Mouse (Mus musculus): ENCODE results near the gene Mterf4. TPM values are rescaled to one million over a fixed set of nuclear protein-coding genes. Genes with fewer than 3 reads are reported as not detected.
"Not testable (repeated sequence)": the region's sequence is repeated elsewhere in the genome, so short reads cannot be mapped to it uniquely, and the experiment has no call there.

The Mterf4 gene
- polyA plus RNA-seq, 1 experiment from 2014 or later: 24.3 TPM

- no peak for DNase-seq (ENCODE audit: low spot score)
- Histone ChIP-seq H3K27ac (ENCODE audit: low read depth, low read length) (no peak overlapping the region), H3K4me2 (no peak overlapping the region), H3K9me3 (ENCODE audit: control insufficient read depth, low read length) (no peaks in the 10 kb centered on the region), H3K36me3 (ENCODE audit: control insufficient read depth, insufficient read depth, low read length) (peaks cover 20% of the 10 kb centered on the region), H3K4me3 (ENCODE audit: low read depth, low read length) (no peak overlapping the region), H3K9ac (ENCODE audit: low read depth, low read length) (no peak overlapping the region), H3K4me1 (replicated peaks; ENCODE audit: control insufficient read depth, insufficient read depth, low read length) (no peaks in the 10 kb centered on the region), H3K27me3 (replicated peaks; ENCODE audit: control insufficient read depth, insufficient read depth, low read length) (no peaks in the 10 kb centered on the region)
- 86% methylated on average over 6 of the region's 6 CpGs for WGBS
- no peak for ATAC-seq (replicated peaks; ENCODE audit: low FRiP score)
These were observed 18.3 kb upstream of the Mterf4 start for GRCm38 (mm10) chr1:93323973-93324372.

GRCm38 (mm10) chr1:93300578-93300977, 5.1 kb downstream of the Mterf4 start:
- DNase-seq (ENCODE audit: low spot score): no peak
- no peaks in the 10 kb centered on the region for H3K27me3 ChIP-seq (replicated peaks; ENCODE audit: control insufficient read depth, insufficient read depth, low read length)
- no peak overlapping the region for H3K4me3 ChIP-seq (ENCODE audit: low read depth, low read length)
- peaks cover 28% of the 10 kb centered on the region; the same call in 1 of the 2 replicates for H3K36me3 ChIP-seq (ENCODE audit: control insufficient read depth, insufficient read depth, low read length)
- peaks cover 4% of the 10 kb centered on the region; the same call in 1 of the 2 replicates for H3K4me1 ChIP-seq (replicated peaks; ENCODE audit: control insufficient read depth, insufficient read depth, low read length)
- no peak overlapping the region for H3K9ac ChIP-seq (ENCODE audit: low read depth, low read length)
- no peak for ATAC-seq (replicated peaks; ENCODE audit: low FRiP score)
- no peak overlapping the region for H3K4me2 ChIP-seq
- H3K9me3 ChIP-seq (ENCODE audit: control insufficient read depth, low read length): no peaks in the 10 kb centered on the region
- H3K27ac ChIP-seq (ENCODE audit: low read depth, low read length): no peak overlapping the region
- 80% methylated on average over 3 of the region's 3 CpGs for WGBS

- Histone ChIP-seq H3K4me2 (no peak overlapping the region), H3K27me3 (replicated peaks; ENCODE audit: control insufficient read depth, insufficient read depth, low read length) (no peaks in the 10 kb centered on the region), H3K27ac (ENCODE audit: low read depth, low read length) (no peak overlapping the region), H3K9ac (ENCODE audit: low read depth, low read length) (no peak overlapping the region), H3K4me1 (replicated peaks; ENCODE audit: control insufficient read depth, insufficient read depth, low read length) (peaks cover 1% of the 10 kb centered on the region; the same call in 1 of the 2 replicates), H3K36me3 (ENCODE audit: control insufficient read depth, insufficient read depth, low read length) (peaks cover 28% of the 10 kb centered on the region; the same call in 1 of the 2 replicates), H3K9me3 (ENCODE audit: control insufficient read depth, low read length) (no peaks in the 10 kb centered on the region), H3K4me3 (ENCODE audit: low read depth, low read length) (no peak overlapping the region)
- no peak for ATAC-seq (replicated peaks; ENCODE audit: low FRiP score)
- WGBS: 88% methylated on average over 4 of the region's 4 CpGs
- no peak for DNase-seq (ENCODE audit: low spot score)
These were observed 5.9 kb downstream of the Mterf4 start for GRCm38 (mm10) chr1:93299791-93300190.

- not testable (repeated sequence) for H3K4me3 ChIP-seq (ENCODE audit: low read depth, low read length); ATAC-seq (replicated peaks; ENCODE audit: low FRiP score); H3K27me3 ChIP-seq (replicated peaks; ENCODE audit: control insufficient read depth, insufficient read depth, low read length); H3K4me2 ChIP-seq; H3K36me3 ChIP-seq (ENCODE audit: control insufficient read depth, insufficient read depth, low read length); H3K9ac ChIP-seq (ENCODE audit: low read depth, low read length); H3K9me3 ChIP-seq (ENCODE audit: control insufficient read depth, low read length); H3K4me1 ChIP-seq (replicated peaks; ENCODE audit: control insufficient read depth, insufficient read depth, low read length); H3K27ac ChIP-seq (ENCODE audit: low read depth, low read length); DNase-seq (ENCODE audit: low spot score)
- WGBS: 82% methylated on average over 3 of the region's 3 CpGs
These were observed 11.2 kb downstream of the Mterf4 start for GRCm38 (mm10) chr1:93294491-93294890.

GRCm38 (mm10) chr1:93292006-93292405, 13.7 kb downstream of the Mterf4 start:
- no peak overlapping the region for H3K9ac ChIP-seq (ENCODE audit: low read depth, low read length)
- H3K9me3 ChIP-seq (ENCODE audit: control insufficient read depth, low read length): no peaks in the 10 kb centered on the region
- H3K27me3 ChIP-seq (replicated peaks; ENCODE audit: control insufficient read depth, insufficient read depth, low read length): no peaks in the 10 kb centered on the region
- no peak for ATAC-seq (replicated peaks; ENCODE audit: low FRiP score)
- H3K36me3 ChIP-seq (ENCODE audit: control insufficient read depth, insufficient read depth, low read length): peaks cover 3% of the 10 kb centered on the region; the same call in 1 of the 2 replicates
- H3K4me2 ChIP-seq: no peak overlapping the region
- DNase-seq (ENCODE audit: low spot score): no peak
- H3K4me3 ChIP-seq (ENCODE audit: low read depth, low read length): no peak overlapping the region
- no peak overlapping the region for H3K27ac ChIP-seq (ENCODE audit: low read depth, low read length)
- 82% methylated on average over 8 of the region's 8 CpGs for WGBS
- H3K4me1 ChIP-seq (replicated peaks; ENCODE audit: control insufficient read depth, insufficient read depth, low read length): no peaks in the 10 kb centered on the region

- no peaks in the 10 kb centered on the region for H3K9me3 ChIP-seq (ENCODE audit: control insufficient read depth, low read length)
- no peak overlapping the region for H3K9ac ChIP-seq (ENCODE audit: low read depth, low read length)
- WGBS: 84% methylated on average over 1 of the region's 1 CpGs
- no peak overlapping the region for H3K4me3 ChIP-seq (ENCODE audit: low read depth, low read length)
- H3K27ac ChIP-seq (ENCODE audit: low read depth, low read length): no peak overlapping the region
- no peak overlapping the region for H3K4me2 ChIP-seq
- ATAC-seq (replicated peaks; ENCODE audit: low FRiP score): no peak
- no peak for DNase-seq (ENCODE audit: low spot score)
- no peaks in the 10 kb centered on the region for H3K4me1 ChIP-seq (replicated peaks; ENCODE audit: control insufficient read depth, insufficient read depth, low read length)
- H3K36me3 ChIP-seq (ENCODE audit: control insufficient read depth, insufficient read depth, low read length): no peaks in the 10 kb centered on the region
- H3K27me3 ChIP-seq (replicated peaks; ENCODE audit: control insufficient read depth, insufficient read depth, low read length): no peaks in the 10 kb centered on the region
These were observed 14.1 kb downstream of the Mterf4 start for GRCm38 (mm10) chr1:93291591-93291990.

GRCm38 (mm10) chr1:93290956-93291355, 14.8 kb downstream of the Mterf4 start:
- no peak overlapping the region for H3K4me3 ChIP-seq (ENCODE audit: low read depth, low read length)
- H3K9me3 ChIP-seq (ENCODE audit: control insufficient read depth, low read length): no peaks in the 10 kb centered on the region
- WGBS: 64% methylated on average over 4 of the region's 4 CpGs
- no peak for DNase-seq (ENCODE audit: low spot score)
- no peaks in the 10 kb centered on the region for H3K27me3 ChIP-seq (replicated peaks; ENCODE audit: control insufficient read depth, insufficient read depth, low read length)
- no peak overlapping the region for H3K9ac ChIP-seq (ENCODE audit: low read depth, low read length)
- H3K27ac ChIP-seq (ENCODE audit: low read depth, low read length): no peak overlapping the region
- no peak overlapping the region for H3K4me2 ChIP-seq
- no peaks in the 10 kb centered on the region for H3K4me1 ChIP-seq (replicated peaks; ENCODE audit: control insufficient read depth, insufficient read depth, low read length)
- no peak for ATAC-seq (replicated peaks; ENCODE audit: low FRiP score)
- H3K36me3 ChIP-seq (ENCODE audit: control insufficient read depth, insufficient read depth, low read length): no peaks in the 10 kb centered on the region

GRCm38 (mm10) chr1:93289678-93290214, 16.0 kb downstream of the Mterf4 start:
- Histone ChIP-seq H3K4me3 (ENCODE audit: low read depth, low read length) (no peak overlapping the region), H3K4me1 (replicated peaks; ENCODE audit: control insufficient read depth, insufficient read depth, low read length) (no peaks in the 10 kb centered on the region), H3K9me3 (ENCODE audit: control insufficient read depth, low read length) (no peaks in the 10 kb centered on the region), H3K27ac (ENCODE audit: low read depth, low read length) (no peak overlapping the region), H3K9ac (ENCODE audit: low read depth, low read length) (no peak overlapping the region), H3K4me2 (no peak overlapping the region), H3K27me3 (replicated peaks; ENCODE audit: control insufficient read depth, insufficient read depth, low read length) (no peaks in the 10 kb centered on the region), H3K36me3 (ENCODE audit: control insufficient read depth, insufficient read depth, low read length) (no peaks in the 10 kb centered on the region)
- DNase-seq (ENCODE audit: low spot score): no peak
- no peak; the same call in 1 of the 2 replicates for ATAC-seq (replicated peaks; ENCODE audit: low FRiP score)
- WGBS: 50% methylated on average over 3 of the region's 3 CpGs

GRCm38 (mm10) chr1:93277041-93277440, 28.7 kb downstream of the Mterf4 start:
- no peaks in the 10 kb centered on the region for H3K4me1 ChIP-seq (replicated peaks; ENCODE audit: control insufficient read depth, insufficient read depth, low read length)
- H3K27ac ChIP-seq (ENCODE audit: low read depth, low read length): no peak overlapping the region
- H3K4me2 ChIP-seq: no peak overlapping the region
- H3K27me3 ChIP-seq (replicated peaks; ENCODE audit: control insufficient read depth, insufficient read depth, low read length): no peaks in the 10 kb centered on the region
- WGBS: 65% methylated on average over 7 of the region's 7 CpGs
- H3K4me3 ChIP-seq (ENCODE audit: low read depth, low read length): no peak overlapping the region
- no peak overlapping the region for H3K9ac ChIP-seq (ENCODE audit: low read depth, low read length)
- DNase-seq (ENCODE audit: low spot score) (no peak), ATAC-seq (replicated peaks; ENCODE audit: low FRiP score) (no peak)
- H3K36me3 ChIP-seq (ENCODE audit: control insufficient read depth, insufficient read depth, low read length): no peaks in the 10 kb centered on the region
- no peaks in the 10 kb centered on the region for H3K9me3 ChIP-seq (ENCODE audit: control insufficient read depth, low read length)

Data from liver, embryonic 11.5 days (tissue).